Mouse (Mus musculus): Measurements from ENCODE around the gene Habp2. TPM values are rescaled to one million over a fixed set of nuclear protein-coding genes. Genes with fewer than 3 reads are reported as not detected.

Habp2 gene
- polyA plus RNA-seq, 1 experiment, result 23.9 TPM

DNA sequence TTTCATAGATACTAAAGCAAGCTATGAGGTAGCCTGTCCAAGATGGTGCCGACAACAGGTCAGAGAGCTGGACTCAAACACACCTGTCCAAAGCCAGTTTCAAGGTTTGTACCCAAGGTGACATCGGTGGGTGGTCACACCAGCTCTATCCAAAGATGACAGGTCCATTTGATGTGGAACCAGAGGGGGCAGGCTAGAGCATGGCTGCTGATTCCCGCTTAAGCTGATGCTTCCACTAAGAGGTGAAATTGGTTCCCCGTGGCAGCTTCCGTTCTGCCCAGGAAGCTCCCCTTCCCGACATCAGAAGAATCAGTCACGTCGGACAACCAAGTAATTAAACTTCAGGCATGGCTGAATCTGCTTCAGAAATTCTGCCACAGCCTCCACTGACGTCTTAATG is 5.4 kb downstream of the Habp2 start:
- WGBS, result 69% methylated on average over 9 of the region's 9 CpGs
- no peak for DNase-seq (ENCODE audit: low read depth, low spot score)

DNA sequence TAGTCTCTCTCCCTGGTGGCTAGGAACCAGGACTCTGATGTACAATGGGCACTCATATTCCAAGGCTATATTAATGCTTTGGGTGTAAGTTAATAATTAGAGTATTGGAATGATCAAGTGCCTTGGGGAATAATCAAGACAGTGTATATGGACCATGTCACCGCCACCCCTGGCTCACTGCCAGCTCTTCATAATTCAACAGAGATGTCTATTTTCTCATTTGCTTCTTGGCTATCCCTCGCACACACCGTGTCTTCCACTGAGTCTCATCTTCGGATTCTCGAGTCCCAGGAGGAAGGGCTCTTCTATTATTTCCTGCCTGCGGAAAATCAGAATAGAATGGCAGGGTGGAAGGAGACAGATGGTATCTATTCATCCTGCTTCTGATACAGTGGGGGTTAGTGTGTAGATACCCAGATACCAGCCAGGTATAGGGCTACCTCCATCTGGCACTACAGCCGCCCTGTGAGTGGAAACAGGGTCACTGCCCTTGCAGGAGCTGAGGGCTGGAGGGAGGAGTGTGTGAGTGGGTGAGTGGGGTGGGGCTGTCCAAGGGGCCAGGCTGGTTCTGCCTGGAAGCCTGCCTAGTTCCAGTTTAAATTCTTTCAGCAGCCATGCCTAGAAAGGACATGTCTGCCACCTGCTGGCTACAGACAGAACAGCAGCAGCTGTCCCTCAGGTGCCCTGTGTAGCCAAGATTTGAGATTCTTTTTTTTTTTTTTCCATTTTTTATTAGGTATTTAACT is 7.9 kb downstream of the Habp2 start:
- DNase-seq (ENCODE audit: low read depth, low spot score), result no peak

DNA sequence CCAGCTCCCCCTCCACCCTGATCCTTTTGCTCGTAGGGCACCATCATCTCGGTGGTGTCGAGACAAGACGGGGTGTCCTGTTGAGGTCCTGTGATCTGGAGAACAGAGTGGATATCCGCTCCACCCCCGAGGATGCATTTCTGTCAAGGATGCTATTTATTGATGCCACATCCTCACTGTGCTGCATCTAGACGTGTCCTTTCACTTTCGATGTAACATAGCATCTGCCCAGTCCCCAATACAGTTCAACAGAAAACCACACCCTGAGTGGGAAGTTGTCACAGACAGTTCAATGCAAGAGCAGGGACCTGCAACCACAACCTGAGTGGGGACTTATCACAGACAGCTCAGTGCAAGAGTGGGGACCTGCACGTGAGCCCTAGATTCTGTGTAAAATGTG is 9.7 kb downstream of the Habp2 start:
- WGBS, result 64% methylated on average over 9 of the region's 9 CpGs
- DNase-seq (ENCODE audit: low read depth, low spot score), result no peak

More for the DNA sequence above, 7.9 kb downstream of the Habp2 start:
- 46% methylated on average over 7 of the region's 7 CpGs for WGBS

DNA sequence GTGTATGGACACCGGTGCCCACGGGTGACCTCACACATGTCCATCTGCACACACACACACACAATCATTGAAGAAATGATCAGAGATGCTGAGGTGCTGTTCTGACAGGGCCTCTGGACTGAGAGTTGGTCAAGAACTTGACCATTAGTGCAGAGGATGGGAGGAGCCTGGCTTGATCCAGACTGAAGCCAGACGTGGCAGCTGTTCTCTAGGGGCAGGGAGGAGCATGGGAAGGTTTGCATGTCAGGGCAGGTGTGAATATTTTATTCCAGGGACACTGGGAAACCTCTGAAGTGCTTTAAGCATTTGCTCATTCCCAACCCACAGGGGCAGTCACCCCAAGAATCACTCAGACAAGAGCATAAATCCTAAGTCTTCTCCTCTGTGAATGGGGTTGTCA is 10.3 kb downstream of the Habp2 start:
- DNase-seq (ENCODE audit: low read depth, low spot score), result no peak
- 64% methylated on average over 3 of the region's 3 CpGs for WGBS

DNA sequence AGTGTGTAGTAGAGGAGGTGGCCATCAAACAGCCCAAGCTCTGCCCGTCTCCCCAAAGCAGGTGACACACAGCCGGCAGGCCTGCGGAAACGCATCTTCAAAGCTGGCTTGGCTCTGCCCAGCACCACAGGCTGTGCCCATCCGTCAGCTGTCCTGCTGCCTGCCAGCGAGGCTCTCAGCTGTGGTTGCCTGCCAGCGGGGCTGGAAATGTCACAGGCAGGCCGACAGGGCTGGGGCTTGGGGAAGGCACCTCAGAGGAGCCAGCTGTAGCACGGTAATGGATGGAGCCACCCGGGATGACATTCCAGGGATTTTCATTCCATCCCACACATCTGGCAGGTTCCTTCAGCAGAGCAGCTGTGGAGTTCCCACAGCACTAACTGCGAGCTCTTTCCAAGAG is 13.9 kb downstream of the Habp2 start:
- DNase-seq (ENCODE audit: low read depth, low spot score), result no peak
- 71% methylated on average over 11 of the region's 11 CpGs for WGBS

DNA sequence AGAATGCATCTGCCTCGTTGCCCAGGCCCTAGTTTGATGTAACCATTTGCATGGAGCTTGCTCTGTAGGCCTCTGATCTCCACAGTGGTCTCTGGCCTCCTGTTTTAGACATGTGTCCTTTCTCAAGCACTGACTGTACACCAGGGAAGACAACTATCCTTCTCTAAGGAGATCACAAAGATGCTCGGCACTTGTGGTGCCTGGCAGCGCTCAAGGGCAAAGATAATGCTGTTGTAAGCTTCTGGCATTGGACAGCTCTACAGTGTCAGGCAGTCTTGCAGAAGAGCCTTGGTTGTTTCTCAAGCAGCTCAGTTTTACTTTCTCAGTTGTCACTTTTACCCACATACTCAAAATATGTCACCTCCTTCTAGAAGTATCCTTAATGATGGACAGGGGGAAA is 29.6 kb downstream of the Habp2 start:
- DNase-seq (ENCODE audit: low read depth, low spot score), result no peak
- WGBS, result 74% methylated on average over 3 of the region's 3 CpGs

DNA sequence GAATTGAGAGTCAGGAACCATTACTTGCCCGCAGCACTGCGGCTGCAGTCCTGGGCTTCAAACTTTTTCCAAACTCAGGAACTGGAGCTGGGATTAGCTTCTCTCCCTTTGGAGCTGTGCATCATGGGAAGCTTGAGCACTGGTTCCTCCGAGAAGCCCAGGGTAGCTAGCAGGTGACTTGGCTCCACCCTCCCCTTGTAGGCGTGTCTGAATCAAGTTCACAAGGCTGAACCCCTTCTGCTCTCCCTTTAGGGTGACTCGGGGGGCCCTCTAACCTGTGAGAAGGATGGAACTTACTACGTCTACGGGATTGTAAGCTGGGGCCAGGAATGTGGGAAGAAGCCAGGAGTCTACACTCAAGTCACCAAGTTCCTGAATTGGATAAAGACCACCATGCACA is 32.3 kb downstream of the Habp2 start:
- WGBS, result 75% methylated on average over 7 of the region's 7 CpGs
- DNase-seq (ENCODE audit: low read depth, low spot score), result no peak

DNA sequence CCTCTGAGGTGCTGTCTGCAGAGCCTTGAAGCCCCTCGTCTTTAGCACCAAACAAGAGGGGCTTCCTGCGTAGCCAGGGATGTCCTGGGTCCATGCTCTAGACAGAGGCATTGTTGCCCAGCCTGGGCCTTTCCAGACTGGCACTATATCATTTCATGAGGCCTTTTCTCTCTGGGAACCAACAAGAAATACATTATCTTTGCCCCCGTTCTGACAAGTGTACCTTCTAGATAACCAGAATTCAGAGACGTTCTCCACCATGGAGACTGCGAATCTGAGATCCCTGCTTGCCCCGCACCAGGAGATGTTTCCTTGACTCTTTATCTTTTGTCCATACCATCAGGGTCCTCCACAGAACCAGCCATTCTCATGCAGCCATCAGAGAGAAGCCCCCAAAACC is 32.7 kb downstream of the Habp2 start:
- WGBS, result 86% methylated on average over 6 of the region's 6 CpGs
- DNase-seq (ENCODE audit: low read depth, low spot score), result no peak

DNA sequence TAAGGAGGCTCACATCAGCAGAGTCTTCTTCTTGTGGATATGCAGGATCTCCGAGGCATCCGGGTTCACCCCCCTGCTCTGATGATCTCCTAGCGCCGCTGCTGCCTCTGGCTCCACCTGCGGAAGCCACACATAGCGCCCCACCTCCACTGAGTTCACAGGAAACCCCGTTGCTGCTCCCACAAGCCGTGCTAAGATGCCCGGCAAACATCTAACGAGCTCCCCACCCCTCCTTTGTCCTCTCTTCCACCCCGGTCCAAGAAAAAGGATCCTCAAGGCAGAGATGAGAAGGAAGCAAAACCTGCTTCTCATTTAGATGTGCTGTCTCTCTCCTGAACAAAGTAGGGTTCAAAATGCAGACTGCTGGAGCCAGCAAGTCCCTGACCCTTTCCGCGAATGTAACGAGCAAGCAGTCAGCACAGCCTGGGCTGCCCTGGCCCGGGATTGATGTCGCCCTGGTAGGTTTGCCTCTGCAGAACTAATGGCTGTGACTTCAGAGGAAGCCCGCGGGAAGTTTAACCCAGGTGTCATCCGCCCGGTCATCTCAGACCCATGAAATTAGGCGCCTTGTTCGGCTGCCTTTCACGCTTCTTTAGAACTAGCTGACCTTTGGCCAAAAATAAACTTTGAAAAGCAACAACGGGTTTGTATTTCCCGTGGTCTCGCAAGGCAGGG is 33.4 kb downstream of the Habp2 start:
- WGBS, result 23% methylated on average over 26 of the region's 26 CpGs
- DNase-seq (ENCODE audit: low read depth, low spot score), result no peak

DNA sequence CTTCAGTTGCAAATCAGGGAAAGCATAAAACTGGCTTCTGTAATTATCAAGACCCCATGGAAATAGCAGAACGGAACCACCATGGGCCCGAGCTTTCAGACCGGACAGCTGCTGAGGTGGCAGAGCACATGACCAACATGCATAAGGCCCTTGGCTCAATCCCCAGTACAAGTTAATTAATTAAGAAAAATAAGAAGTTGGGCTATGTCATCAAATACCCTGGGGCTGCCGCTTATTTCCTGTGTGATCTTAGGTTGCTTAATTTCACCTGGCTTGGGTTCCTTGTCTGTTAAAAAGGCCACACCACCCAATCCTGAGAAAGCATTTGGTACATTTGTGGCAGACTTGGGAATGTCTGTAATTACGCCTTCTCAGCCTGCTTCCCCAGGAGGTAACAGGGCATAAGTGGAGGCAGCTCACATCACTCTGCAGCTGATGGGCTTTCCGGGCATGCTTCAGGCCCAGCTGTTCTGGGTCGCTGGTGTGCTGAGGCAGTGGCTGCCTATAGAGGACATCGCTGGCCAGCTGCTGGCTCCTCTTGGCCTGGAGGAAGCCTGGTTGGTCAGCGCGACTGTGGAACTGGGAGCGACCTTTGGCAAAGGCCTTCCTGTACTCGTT is 34.5 kb downstream of the Habp2 start:
- DNase-seq (ENCODE audit: low read depth, low spot score), result no peak
- WGBS, result 91% methylated on average over 12 of the region's 12 CpGs

DNA sequence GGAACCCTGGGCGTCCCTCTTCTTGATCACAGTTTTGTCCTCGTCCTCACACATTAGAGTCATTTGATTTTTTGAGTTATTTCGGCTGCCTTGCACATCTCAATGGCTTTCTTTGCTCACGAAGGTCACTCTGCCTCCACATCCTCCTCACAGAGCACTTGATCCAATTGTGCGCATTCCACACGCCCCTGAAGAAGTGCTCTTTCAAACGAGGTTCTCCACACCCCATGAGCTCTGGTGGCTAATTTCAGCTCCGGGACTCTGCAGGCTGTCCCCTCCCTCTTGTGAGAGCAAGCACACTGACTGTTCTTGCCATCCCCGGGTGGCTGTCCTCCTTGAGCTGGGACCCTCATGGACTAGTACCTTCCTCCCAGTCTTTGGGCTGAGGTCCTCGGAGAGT is 38.7 kb downstream of the Habp2 start:
- no peak for DNase-seq (ENCODE audit: low read depth, low spot score)
- 67% methylated on average over 10 of the region's 10 CpGs for WGBS

DNA sequence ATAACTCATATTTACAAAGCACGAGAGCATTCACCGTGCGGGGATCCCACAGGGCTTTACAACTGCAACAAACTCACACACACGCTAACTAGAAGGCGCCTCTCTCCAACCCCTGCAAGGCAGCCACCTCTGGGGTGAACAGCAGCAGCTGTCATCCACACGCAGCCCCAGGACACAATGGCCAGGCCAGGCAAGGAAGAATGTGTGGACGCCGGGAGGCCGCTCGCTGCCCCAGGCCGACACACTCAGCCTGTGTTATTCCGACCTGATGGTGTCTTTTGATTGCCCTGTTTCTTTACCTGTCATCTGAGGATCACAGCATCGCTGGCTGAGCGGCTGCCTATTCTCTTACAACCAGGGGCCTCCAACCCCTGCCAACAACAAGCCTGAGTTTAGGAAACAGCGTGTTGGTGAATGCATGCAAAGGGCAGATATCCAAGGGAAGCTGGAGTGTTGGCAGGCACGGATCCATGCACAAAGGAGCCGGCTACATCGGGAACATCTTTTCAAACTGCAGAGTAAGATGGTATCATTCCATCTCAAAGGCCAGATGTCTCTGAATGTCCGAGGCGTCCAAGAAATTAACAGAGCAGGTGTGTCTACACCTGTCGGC is 39.4 kb downstream of the Habp2 start:
- WGBS, result 80% methylated on average over 21 of the region's 21 CpGs
- DNase-seq (ENCODE audit: low read depth, low spot score), result no peak

DNA sequence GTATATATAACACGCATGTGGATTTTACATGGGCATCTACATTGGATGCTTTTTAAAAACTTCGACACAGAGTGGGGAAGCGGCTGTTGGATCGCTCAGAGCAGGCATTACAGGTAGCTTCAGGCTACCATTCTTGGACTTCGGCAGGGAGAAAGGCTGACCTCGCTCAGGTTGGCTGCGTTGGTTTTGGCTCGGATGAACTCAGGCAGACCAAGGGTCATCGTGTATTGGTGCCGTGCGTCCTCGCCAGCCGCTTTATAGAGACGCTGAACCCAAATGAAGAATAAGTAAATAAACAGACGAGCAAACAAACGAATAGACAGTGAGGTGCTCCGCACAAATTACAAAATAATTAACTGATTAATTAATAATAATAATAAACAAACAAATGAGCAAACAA is 49.4 kb downstream of the Habp2 start:
- 89% methylated on average over 17 of the region's 17 CpGs for WGBS
- no peak for DNase-seq (ENCODE audit: low read depth, low spot score)

DNA sequence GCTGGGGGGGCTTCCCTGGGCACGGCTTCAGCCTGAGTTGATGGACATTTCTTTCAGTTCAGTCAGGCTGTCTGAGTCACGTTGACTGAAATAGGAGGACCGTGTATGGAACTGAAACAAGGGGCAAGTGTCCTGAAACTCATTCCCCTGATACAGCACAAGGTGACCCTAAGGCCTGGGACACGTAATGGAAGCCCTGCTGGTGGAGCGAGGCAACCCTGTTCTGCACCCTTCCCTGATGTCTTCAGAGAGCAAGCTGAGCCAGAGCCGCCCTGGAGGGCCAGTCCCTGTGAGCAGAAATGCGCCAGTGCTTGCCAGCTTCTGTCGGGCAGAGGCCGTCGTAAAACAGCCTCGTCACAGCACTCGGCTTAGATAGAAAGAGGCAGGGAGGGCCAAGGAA is 49.9 kb downstream of the Habp2 start:
- no peak for DNase-seq (ENCODE audit: low read depth, low spot score)

DNA sequence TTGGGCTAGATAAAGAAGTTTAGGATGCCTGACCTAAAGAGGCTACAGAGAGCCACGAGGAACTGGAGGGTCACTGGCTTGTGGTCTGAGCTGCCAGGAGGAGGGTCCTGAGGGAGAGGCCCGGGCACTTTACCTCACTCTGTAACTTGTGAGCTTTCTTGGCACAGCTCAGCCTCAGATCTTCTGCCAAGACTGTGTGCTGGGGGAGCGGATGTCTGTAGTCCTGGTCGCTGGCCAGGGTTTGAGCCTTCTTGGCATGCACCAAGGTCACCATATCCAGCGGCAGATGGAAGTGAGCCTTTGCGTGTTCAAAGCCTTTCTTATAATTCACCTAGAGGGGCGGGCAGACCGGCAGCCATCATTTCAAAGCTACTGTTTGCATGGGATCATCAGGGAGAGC is 55.1 kb downstream of the Habp2 start:
- DNase-seq (ENCODE audit: low read depth, low spot score), result no peak
- 51% methylated on average over 8 of the region's 8 CpGs for WGBS

More for the DNA sequence above, 49.9 kb downstream of the Habp2 start:
- 43% methylated on average over 12 of the region's 12 CpGs for WGBS

DNA sequence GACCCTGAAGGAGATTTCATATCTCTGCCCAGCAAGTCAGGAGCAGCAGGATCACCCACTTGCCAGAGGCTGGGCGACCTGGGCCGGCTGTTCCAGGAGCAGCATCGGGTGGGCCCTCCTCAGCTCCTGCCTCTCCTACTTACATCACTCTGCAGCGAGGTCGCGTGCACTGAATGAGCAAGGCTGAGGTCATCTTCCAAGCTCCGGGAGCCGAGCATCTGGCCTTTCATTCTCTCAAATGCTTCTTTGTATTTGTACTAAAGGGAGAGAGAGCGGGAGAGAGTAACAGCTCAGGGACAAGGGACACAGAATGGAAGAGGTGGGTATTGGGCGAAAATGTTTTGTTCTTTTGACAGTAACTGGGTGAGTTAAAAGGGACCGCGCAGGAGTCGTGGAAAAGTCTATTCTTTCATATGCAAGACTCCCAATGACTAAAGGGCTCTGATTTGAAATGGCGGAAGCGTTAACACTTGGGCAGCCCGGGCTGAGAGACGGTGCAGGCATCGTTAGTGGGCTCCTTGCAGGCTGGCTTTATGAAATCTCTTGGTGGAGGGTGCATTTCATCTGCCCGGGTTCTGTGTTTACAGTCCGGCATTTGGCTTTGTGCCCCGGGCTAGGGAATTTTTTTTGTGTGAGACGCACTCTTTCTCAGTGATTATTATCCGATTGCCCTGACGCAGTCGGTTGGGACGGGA is 57.1 kb downstream of the Habp2 start:
- no peak for DNase-seq (ENCODE audit: low read depth, low spot score)
- 74% methylated on average over 26 of the region's 26 CpGs for WGBS

DNA sequence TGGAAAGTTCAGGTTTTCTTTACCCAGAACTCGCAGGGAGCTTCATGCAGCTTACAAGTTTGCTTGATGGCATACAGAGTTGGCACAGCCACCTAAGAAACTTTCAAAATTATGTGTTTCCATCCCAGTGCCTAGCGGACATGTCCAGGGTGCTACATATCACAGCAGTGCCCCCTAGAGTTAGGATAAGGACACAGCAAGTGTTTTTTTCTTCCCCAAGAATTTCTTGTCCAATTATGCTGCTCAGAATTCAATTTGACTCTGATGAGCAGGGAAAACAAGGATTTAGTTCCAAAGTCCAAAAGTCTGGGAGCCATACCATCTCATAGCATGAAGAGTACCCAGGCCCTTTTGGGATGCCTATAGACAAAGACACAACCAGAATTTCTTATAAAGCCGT is 59.1 kb downstream of the Habp2 start:
- WGBS, result 72% methylated on average over 3 of the region's 3 CpGs
- no peak for DNase-seq (ENCODE audit: low read depth, low spot score)

DNA sequence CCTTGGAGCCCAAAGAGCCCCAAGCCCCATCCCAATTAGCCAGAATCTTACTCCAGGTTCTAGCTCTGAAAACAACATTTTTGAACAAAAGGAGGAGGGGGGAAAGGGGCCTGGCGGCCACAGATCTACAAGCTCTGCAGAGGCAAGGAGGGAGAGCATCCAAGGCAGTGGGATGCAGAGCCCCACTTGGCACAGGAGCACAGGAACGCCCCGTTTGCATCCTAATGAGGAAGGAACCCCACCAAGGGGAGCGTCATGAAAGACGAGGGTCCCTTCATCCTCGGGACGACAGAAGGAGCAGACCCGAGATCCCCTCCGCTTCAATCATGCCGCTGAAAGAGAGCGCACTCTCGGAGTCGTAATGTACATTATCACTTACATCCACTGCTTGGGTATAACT is 59.8 kb downstream of the Habp2 start:
- no peak for DNase-seq (ENCODE audit: low read depth, low spot score)
- 57% methylated on average over 13 of the region's 13 CpGs for WGBS

DNA sequence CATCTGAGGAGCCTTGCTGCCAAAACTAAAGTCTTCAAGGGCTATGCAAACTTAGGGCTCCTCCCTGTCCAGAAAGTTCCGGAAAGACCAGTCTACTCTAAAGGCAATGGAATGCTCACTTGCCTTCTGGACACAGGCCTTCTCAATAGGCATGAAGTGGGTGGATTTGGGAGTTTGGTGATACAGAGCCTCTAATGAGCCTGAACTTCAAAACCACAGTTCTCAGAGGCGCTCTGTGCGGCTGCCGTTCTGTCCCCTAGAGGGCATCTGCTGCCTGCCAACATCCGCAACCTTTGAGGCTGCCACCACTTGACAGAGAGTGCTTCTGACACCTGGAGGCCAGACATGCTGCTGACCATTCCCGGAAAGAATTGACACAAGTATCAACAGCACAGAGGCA is 62.4 kb downstream of the Habp2 start:
- 39% methylated on average over 6 of the region's 6 CpGs for WGBS
- no peak for DNase-seq (ENCODE audit: low read depth, low spot score)

DNA sequence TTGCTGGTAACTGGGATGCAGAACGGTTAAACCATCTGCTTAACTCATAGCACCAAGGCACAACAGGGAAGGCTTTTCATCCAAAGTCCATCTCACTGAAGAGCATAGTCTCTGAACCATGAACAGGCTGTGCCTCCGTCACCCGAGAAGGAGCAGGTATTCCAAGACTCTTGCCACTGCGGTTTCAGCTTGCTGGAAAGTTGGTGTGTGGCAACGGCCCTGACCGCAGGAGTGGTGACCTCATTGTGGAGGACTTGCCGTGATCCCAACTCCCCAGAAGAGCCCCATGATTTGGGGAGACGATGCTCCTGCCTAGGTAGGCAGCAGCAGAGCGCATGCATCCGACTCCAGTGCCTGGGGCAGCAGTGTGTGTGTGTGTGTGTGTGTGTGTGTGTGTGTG is 66.8 kb downstream of the Habp2 start:
- no peak for DNase-seq (ENCODE audit: low read depth, low spot score)

More for the DNA sequence above, 66.8 kb downstream of the Habp2 start:
- WGBS, result 82% methylated on average over 10 of the region's 10 CpGs

Data from large intestine, adult 2 months (tissue).